Mouse (Mus musculus) adrenal gland (tissue): ENCODE results near the gene Ppp1r2.

Experiments used
- intact Hi-C: fragments of 180-260 bp; cut with DNase I; formaldehyde crosslinking; loops from one replicate; pipeline ENCODE4 v1.15.1; 2025

The Ppp1r2 gene

DNA sequence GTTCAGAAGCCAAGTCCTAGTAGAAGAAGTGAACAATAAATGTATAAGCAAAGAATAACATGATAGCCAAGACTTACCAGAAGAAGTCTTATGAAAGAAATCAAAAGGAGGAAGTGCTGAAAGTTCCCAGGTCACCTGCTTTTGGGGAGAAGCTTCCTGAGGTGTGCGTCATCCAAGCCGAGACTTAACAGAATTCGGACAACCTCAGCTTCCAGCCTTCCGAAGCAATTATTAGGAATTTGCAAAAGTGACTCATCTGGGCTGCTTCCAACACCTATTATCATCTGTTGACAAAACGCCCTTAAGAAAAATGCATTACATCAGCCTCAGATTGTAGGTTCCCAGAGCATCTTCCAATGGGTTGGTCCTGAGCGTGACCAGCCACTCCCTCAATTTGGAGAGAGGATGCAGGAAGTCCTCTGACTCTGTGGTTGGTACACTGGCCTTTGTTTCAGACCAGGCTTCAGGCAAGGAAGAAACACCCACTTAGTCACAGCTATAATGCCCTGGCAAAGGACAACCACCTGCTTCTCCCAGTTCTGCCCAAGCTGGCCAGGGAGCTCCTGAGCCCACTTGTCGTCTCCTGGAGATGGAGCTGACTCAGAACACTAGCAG, 15.8 kb upstream of the Ppp1r2 start:
- intact Hi-C loops: no loop called here

DNA sequence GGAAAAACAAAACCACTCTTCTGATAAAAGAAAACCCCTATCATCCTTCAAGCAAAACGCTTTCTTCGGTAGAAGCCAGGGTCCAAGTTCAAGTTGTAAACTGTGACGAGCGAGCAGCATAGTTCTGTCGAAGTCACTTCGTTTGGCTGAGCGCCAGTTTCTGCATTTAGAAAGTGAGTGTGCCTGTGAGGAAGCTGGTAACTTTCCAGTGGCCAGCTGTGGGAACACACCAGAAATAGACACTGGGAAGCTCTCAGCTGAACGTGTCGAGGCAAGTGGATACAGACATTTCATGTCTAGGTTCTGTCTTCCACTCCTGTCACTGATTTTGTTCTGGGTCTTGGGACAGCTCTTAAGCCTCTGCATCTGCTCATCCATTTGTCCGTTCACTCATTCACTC, 15.2 kb upstream of the Ppp1r2 start:
- intact Hi-C loops: no loop called here

DNA sequence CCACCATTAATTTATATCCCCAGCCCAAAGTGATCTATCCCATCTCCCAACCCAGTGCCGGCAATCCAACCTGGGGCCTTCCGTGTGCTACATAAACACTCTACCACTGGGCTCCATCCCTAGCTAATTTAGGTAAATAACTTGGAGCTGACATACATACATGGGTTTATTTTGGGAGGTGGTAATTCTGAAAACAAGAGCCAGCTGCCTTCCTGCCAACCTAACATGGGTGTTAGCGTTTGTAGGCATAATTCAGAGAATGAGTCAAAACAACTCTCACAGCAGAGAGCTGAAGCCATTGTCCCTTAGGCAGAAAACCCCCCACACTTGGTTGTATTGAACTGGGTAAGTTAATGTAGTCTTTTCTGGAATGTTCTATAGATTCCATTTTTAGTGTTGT, 12.6 kb upstream of the Ppp1r2 start:
- intact Hi-C loops: no loop called here

DNA sequence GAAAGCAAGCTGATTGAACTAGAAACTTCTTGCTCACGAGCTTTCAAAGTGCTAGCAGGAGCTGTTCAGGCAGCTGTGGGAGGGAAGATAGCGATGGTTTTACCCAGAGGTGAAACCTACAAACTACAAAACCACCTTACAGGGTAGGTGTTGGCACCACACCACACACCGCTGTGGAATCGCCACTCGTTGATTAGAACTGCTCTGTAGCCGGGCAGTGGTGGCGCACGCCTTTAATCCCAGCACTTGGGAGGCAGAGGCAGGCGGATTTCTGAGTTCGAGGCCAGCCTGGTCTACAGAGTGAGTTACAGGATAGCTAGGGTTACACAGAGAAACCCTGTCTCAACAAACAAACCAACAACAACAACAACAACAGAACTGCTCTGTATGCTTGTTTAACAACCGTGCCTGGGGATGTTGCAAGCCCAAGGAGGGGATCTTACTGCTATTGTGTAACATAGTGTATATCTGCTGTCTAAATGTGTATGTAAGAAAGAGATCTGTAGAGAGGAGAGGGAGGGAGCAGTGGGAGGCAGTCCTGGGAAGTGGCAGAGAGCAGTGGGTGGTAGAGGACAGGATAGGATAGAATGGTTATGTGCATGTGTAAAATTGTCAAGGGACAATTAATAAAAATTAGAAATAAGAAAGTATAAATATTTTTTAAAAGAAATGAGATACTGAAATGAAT, 11.9 kb upstream of the Ppp1r2 start:
- intact Hi-C loops: no loop called here

DNA sequence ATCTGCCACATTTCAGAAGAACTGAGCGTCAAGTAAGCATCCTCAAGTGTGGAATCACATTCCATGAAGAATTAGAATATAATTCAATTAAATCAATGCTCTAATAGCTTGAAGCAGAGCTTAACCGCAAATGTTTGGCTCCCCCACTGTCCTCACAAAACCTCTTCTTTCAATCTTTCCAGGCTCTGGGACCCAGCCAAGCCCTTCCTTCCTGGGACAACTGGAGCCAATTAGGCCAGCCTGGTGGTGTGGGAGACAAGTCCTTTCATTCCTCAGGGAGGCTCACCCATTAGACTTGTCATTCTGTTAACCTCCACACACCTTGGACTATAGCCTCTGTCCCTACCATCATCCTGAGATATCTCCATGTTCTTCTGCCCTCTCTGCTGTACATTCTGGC, 6.9 kb upstream of the Ppp1r2 start:
- intact Hi-C loops: no loop called here

DNA sequence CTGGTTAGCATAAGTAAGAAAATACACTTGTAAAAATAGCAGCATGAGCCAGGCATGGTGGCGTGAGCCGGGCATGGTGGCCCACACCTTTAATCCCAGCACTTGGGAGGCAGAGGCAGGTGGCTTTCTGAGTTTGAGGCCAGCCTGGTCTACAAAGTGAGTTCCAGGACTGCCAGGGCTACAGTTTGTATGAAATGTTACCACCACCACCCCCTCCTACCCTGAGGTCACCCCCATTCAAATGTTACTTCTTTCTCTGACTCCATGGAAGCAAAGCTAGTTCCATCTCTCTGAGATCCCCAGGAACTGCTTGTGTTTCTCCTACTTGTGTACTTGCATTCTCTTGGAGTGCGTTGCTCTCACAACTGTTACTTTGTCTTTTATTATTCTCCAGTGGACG, 5.1 kb upstream of the Ppp1r2 start:
- intact Hi-C loops: no loop called here

DNA sequence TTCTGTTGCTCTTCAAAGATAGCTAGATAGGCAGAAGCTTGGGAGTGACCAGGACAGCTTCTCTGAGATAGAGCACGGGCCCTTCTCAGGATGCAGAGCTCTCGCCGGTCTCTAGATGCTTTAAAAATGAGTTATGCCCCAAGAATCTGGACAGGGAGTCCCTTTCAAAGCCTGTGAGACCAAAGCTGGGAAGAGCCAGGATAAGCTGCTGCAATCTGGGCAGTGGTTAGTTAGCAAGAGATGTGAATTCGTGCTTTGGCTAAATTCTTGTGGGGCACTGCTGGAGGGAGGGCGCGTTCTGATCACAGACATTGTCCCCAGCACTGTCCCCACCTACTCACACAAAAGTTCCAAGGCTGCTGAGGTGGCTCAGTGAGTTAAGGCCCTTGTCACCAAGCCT, 3.5 kb upstream of the Ppp1r2 start:
- intact Hi-C loops: no loop called here

DNA sequence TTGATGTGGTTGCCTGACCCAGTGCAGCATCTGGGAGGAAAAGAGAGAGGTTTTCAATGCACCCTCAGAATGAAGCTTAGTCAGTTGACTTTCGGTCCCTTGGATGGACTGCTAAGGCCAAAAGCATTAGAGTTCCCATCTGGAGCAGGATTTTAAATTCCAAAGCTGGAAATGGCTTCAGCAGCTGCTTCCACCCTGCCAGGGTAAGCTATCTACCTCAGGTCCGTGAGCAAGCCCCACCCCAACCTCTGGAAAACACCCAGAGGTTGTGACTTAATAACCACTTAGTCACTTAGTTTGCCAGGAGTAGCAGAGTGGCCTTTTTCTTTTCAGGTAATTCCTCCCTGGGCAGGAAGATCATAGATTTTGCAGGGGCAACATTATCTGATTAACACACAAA, 3.0 kb upstream of the Ppp1r2 start:
- intact Hi-C loops: no loop called here

DNA sequence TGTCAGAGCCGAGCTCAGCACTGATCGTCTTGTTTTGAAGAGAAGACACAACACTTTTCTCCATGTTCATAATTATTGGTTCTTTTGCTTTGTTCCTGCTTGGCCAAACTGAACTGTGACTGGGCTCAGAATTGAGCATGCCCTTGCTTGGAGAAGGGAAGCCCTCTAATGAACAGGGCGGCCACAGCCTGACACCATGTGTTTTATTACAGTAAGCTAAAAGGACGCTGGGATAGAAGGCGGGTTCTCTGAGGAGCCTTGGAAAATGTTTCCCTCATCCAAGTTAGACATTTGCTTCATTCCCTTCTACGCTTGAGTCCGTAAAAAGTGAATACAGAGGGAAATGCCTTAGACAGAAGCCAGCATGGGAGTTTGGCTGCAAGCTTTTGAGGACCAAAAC, 1.9 kb upstream of the Ppp1r2 start:
- intact Hi-C loops: no loop called here

DNA sequence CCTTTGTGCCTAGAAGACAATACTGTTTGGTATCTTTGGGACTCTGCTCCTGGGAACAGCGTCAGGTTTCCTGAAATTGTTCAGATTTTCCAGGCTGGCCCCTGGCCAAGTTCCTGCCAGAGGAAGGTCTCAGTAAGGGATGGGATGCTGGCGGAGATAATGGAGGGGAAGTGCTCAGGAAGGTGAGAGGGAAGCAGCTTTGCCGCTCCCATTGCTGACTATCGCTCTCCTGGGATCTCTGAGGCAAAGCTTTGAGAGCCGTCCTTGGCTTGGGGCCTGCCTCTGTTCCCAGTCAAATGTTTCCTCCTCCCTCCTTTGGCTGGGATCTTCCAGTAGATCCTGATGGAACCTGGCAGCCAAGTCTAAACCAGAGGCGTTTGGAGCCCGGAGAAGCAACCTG, 1.5 kb upstream of the Ppp1r2 start:
- intact Hi-C loops: no loop called here

DNA sequence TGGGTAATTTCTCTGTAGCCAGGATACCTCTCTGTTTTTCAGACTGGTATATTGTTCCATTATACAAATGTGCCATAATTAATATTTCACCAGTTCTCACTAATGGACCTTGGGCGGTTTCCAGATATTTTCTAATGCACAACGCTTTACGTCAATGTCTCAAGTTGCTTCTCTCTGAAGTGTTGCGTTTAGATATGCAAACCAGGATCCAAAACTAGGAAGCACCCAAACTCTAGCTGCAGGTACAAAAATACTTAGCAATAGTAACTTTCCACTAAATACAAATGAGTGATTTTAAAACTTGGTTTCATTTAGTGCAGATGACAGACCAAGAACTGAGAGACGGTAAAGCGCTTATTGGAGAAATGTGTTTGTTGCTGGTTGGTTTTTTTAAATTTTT, 993 bp downstream of the Ppp1r2 start:
- intact Hi-C loops: loop anchor here (5.0 kb wide), 1 partner anchor 72 kb away; the partner anchor contains the start of gene Acap2

DNA sequence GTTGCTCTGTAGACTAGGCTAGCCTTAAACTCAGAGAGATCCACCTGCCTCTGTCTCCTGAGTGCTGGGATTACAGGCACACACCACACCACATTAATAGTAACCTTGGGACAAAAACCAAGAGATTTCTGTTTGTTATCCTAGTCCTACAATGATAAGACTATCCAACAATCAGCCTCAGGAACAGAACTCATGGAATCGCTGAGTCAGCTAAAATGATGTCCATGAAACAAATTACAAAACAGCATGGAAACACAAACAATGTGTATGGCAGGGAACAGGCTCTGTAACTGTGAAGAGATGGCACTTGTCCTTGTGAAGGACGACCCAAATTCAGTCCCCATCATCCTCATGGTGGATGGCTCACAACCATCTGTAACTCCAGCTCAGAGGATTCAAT, 8.4 kb downstream of the Ppp1r2 start:
- intact Hi-C loops: no loop called here

DNA sequence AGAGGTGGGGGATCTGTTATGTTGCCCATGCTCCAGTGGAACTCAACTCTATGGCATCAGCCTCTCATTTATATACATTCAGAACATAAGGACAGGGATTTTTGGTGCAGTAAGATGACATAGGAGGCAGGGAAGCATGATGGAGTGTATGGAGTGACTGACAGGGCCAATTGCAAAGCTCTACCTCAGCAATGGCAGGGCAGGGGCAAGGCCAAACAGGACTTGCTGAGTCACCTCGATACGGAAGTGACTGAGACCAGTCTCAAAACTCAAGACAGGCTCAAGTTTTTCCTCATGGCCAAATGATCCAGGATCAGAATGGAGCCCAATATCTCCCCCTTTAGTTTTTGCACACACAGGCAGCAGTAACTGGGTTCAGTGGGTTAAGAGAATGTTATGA, 18.9 kb downstream of the Ppp1r2 start:
- intact Hi-C loops: no loop called here

DNA sequence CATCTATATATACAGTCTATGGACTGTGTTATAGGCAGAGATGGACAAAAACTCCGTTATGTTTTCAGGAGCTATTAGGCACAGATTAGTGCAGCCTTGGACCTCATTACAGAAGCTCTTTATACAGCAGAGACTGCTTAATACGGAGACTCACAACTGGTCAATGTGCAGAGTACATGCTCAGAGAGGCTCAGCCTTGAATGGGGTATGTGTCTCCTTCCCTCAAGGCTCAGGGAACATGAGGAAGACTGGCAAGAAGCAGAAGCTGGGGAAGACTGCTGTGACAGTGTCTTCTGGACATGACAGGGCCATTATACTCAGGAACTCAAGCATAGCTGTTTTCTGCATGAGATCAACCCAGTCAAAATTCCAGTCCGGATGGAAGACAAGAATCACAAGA, 19.4 kb downstream of the Ppp1r2 start:
- intact Hi-C loops: no loop called here

DNA sequence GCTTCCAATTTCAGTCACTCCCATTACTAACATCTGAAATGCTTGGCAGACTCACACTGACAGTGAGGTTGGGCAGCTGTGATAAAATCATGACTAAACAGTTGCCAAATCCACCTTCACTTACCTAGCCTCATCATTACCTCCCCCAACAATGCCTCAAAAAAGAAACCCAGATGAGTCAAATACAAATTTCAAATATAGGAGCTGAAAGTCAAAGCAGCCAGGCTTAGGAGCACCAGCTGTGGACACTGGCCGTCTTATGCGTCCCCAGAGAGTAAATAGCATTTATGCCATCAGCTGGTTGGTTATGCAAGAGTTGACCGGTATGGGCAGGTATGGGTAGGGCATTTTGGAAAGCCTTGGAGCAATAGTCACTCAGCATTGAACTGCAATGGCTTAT, 25.7 kb downstream of the Ppp1r2 start:
- intact Hi-C loops: no loop called here

DNA sequence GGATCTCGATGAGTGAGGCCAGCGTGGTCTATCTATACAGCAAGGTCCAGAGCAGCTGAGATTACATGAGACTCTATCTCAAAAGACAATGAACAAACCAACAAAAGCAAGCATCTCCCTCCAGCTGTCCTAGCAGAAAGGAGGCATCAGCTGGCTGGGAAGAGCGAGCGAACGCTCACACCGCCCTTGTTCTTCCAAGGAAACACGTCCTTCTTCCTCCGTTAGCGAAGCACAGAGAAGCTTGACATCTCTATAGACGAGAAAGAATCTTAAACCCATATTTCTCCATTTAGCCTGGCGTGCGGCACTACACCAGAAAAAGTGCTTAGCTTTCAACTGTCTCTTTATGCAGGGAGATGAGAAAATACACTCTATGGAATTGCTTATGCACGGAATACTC, 26.4 kb downstream of the Ppp1r2 start:
- intact Hi-C loops: no loop called here

DNA sequence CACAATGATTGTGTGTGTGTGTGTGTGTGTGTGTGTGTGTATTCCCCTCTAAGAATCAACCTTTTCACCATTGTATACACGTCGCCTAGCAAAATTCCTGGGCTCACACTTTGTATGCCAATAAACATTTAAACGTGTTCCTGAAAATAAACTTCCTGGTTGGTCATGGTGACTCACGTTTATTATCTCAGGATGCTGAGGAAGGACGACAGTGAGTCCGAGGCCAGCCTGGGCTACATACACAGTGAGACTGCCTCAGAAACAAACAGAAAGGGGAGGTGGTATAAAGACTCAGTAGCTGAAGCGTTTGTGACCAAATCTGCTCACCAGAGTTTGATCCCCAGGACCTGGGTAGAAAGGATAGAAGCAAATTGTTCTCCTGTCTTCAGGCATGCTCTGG, 27.6 kb downstream of the Ppp1r2 start:
- intact Hi-C loops: no loop called here

DNA sequence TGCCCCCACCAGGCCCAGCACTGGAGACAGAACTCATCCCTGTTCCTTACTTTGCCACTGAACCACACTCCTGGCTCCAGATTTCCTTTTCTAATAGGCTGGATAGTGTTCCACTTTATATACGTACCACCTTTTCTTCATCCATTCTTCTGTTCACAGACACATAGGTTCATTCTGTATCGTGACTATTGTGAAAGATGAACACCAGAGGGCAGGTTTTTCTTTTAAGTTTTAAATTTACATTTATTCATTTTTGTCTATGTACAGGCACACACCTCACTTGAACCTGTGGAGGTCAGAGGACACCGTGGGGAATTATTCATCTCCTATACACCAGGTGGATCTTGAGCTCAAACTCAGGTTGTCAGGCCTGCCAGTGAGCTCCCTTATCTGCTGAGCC, 31.0 kb downstream of the Ppp1r2 start:
- intact Hi-C loops: loop anchor here (5.0 kb wide), 1 partner anchor 103 kb away; no protein-coding TSS in a partner anchor

DNA sequence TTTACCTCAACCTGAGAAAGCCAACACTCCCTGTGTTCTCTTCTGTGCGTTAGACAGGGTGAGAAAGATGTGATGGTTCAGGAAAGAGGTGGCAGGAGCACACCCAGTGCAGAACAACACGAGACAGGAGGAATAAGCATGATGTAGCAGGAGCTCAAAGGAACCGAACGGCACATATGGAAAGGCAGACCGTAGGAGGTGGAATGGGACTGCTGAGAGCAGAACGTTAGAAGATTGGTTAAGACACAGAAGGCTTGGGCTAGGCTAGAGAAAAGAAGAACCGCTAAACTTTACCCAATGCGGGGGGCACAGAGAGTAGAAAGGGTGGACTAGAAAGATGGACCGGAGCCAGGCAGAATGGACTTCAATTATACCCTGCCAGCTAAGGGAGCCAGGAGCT, 33.6 kb downstream of the Ppp1r2 start:
- intact Hi-C loops: loop anchor here (5.0 kb wide), 1 partner anchor 106 kb away; no protein-coding TSS in a partner anchor

DNA sequence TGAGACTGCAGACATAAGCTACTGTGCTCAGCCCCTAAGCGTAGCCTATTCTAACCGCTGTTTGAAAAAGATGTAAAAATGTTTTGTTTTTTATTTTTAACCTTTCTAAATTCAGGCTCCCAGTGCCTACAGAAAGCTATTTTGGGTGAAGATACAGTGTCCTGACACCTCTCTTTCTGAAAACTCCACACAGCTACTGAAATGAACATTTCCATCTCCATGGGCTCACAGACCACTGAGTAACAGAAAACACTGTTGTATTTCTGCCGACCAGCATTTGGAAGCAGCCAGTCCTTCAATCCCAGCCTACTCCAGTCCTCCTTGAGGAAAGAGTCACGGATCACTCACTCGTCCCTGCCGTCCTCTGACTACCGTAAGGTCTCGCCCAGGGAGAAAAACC, 34.5 kb downstream of the Ppp1r2 start:
- intact Hi-C loops: loop anchor here (5.0 kb wide), 1 partner anchor 107 kb away; no protein-coding TSS in a partner anchor

DNA sequence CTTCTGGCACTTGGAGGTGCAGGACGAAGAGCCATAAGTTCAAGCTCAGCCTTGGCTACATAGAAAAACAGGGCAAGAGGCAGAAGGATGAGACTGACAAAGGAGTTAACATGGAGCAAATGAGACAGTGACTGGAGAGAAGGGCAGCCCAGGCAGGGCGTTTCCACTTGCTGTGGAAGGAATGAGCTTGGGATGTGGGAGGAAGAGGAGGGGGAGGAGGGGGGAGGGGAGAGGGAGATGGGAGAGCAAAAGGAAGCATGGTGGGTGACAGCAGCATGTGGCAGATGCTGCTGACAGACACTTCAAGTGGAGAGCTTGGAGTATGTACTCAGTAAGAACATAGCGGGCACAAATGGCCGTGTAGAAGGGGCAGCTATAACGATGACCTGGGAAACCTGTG, 36.8 kb downstream of the Ppp1r2 start:
- intact Hi-C loops: no loop called here

DNA sequence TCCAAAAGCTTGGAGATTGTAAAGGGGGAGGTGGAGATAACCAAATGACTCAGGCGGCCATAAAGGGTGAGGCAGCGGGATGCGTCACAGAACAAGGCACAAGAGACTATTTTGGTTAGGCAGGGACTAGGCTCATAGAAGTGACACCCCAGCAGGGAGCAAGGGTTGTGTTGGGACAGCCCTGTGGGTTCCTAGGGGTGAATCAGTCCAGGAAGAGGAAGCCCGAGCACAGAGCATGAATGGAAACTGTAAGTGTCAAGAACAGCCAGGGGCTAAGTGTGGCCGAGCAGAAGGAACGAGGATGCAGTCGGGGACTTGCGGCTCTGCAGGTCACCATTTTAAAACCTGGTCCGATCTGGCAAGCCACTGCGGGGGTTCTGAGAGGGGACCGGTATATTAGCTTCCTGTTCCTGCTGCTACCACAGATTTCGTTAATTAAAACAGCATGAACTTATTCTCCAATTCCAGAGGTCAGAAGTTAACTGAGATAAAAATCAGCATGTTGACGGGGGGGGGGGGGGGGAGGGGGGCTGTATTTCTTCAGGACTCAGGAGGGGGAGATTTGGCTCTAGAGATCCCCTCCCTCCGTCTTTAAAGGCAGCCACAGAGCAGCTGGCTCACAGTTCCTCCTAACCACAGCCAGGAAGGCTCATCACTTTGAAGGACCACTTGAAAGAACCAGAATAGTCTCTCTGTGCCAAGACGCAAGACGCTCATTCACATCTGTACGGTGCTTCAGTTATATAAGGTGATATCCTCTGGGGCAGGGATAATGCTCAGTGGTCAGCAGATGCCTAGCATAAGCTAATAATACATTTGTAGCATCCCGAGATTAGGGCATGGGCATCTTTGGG, 39.4 kb downstream of the Ppp1r2 start:
- intact Hi-C loops: no loop called here
